Mouse (Mus musculus) forebrain, postnatal 0 days (tissue): ENCODE results near the gene Saa1. TPM values are rescaled to one million over a fixed set of nuclear protein-coding genes. Genes with fewer than 3 reads are reported as not detected.

Experiments
- ATAC-seq: fragments of 200-750 bp; cut with Nextera tagmentation; 2 replicates; pipeline ENCODE4 v1.8.0; 2017; ENCODE audit warnings: mild to moderate bottlenecking, moderate library complexity
- DNase-seq: peaks from one replicate; pipeline ENCODE4 v3.0.0-alpha.2; 2015
- H3K27ac ChIP-seq: fragments of 300-500 bp; sonication (generic); 2 replicates; pipeline ENCODE4 v1.5.1; 2014; ENCODE audit warnings: low read depth, mild to moderate bottlenecking, antibody characterized with exemption, low read length, moderate library complexity, mixed read lengths
- H3K27me3 ChIP-seq: fragments of 300-500 bp; sonication (generic); 2 replicates; pipeline ENCODE4 v1.6.1; 2014; ENCODE audit warnings: mild to moderate bottlenecking, low read length, mixed read lengths; ENCODE audit not compliant: insufficient read depth
- H3K36me3 ChIP-seq: fragments of 300-500 bp; sonication (generic); 2 replicates; pipeline ENCODE4 v1.6.1; 2014; ENCODE audit warnings: mild to moderate bottlenecking, moderate library complexity; ENCODE audit not compliant: insufficient read depth
- H3K4me1 ChIP-seq: fragments of 300-500 bp; sonication (generic); 2 replicates; pipeline ENCODE4 v1.6.1; 2014; ENCODE audit warnings: antibody characterized with exemption; ENCODE audit not compliant: insufficient read depth
- H3K4me2 ChIP-seq: fragments of 300-500 bp; sonication (generic); 2 replicates; pipeline ENCODE4 v1.6.1; 2014; ENCODE audit warnings: low read depth, mild to moderate bottlenecking, moderate library complexity
- H3K4me3 ChIP-seq: fragments of 300-500 bp; sonication (generic); 2 replicates; pipeline ENCODE4 v1.5.1; 2014; ENCODE audit warnings: low read depth, low read length, mixed read lengths
- H3K9ac ChIP-seq: fragments of 300-500 bp; sonication (generic); 2 replicates; pipeline ENCODE4 v1.6.1; 2014; ENCODE audit warnings: mild to moderate bottlenecking
- H3K9me3 ChIP-seq: fragments of 300-500 bp; sonication (generic); 2 replicates; pipeline ENCODE4 v1.6.1; 2016; ENCODE audit warnings: low read length
- CTCF ChIP-seq: sonication (generic); IDR thresholded peaks from 2 replicates; pipeline ENCODE4 v1.5.1; 2016; ENCODE audit warnings: antibody characterized with exemption, control low read depth, low read depth
- WGBS: fragments of 180-500 bp; shearing (Covaris S2); extraction: QIAGEN DNeasy Blood & Tissue Kit; methylation state at CpG from one replicate; pipeline ENCODE4 v1.1.7; 2014; 5-methylcytosine and 5-hydroxymethylcytosine counted together
- polyA plus RNA-seq: library from polyadenylated mRNA; unstranded; fragments of >200 nt; fragmentation: Nextera tagmentation; extraction: Ambion mirVana; gene quantifications from 2 replicates; pipeline ENCODE4 v1.2.1, GENCODE M21; 2015
- total RNA-seq: library from RNA; depleted of rRNA; stranded (reverse); fragments of >200 nt; gene quantifications from 2 replicates; pipeline ENCODE4 v1.2.3, GENCODE M21; 2014; rRNA removed

Saa1 gene
- total and polyA plus RNA-seq, 2 experiments from 2014 or later: 0.36 TPM; not detected in 1

DNA sequence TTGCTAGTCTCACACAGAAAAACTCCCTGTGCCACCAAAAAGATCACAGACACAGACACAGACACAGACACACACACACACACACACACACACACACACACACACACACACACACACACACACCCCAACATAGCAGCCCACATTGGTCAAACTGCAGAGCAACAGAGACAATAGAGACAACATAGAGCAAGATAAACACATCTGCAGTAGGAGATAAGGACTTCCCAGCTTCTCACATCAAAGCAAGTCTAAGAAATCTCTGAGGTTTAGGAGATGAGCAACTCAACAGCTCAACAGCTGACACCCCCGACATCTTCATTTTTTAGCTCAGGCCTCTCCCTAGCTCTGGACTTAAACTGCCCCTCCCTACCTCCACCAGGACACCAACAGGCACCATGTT lies 46.0 kb downstream of the Saa1 start:
- H3K4me2 ChIP-seq: no peak overlapping the region
- no peak overlapping the region for H3K27ac ChIP-seq
- ATAC-seq (no peak), DNase-seq (no peak)
- TF ChIP-seq CTCF: no peak
- H3K36me3 ChIP-seq: peaks cover 63% of the 10 kb centered on the region
- H3K9ac ChIP-seq: no peak overlapping the region
- no peak overlapping the region for H3K4me3 ChIP-seq
- no peaks in the 10 kb centered on the region for H3K9me3 ChIP-seq
- H3K4me1 ChIP-seq: no peaks in the 10 kb centered on the region
- no peaks in the 10 kb centered on the region for H3K27me3 ChIP-seq
- WGBS: 96% methylated on average over 1 of the region's 1 CpGs

Other genes starting within 250 kb of the Saa1 start
- 50.7 and 54.5 TPM in 2 replicates for gene Sergef, start 103.2 kb downstream of the Saa1 start, total RNA-seq
- gene Sergef, start 103.2 kb downstream of the Saa1 start, polyA plus RNA-seq: 40.4 and 46.9 TPM in 2 replicates
- 1.3 and 3.6 TPM in 2 replicates for gene Tph1, start 70.4 kb downstream of the Saa1 start, total RNA-seq
- 0.99 and 1.9 TPM in 2 replicates for gene Tph1, start 70.4 kb downstream of the Saa1 start, polyA plus RNA-seq
- 14.3 and 16.2 TPM in 2 replicates for gene Saal1, start 32.3 kb downstream of the Saa1 start, total RNA-seq
- gene Saal1, start 32.3 kb downstream of the Saa1 start, polyA plus RNA-seq: 13.3 and 14.4 TPM in 2 replicates
- not detected in 2 replicates for gene Saa3, start 27.3 kb downstream of the Saa1 start, total RNA-seq
- 0.35 TPM in 1 of 2 replicates, not detected in the other for gene Saa3, start 27.3 kb downstream of the Saa1 start, polyA plus RNA-seq
- not detected in 2 replicates for gene Saa4, start 10.4 kb downstream of the Saa1 start, total RNA-seq
- gene Saa4, start 10.4 kb downstream of the Saa1 start, polyA plus RNA-seq: not detected in 2 replicates
- not detected in 2 replicates for gene Saa2, start 8.8 kb upstream of the Saa1 start, total RNA-seq
- gene Saa2, start 8.8 kb upstream of the Saa1 start, polyA plus RNA-seq: not detected in 2 replicates
- 17.1 and 24.5 TPM in 2 replicates for gene Hps5, start 53.1 kb upstream of the Saa1 start, total RNA-seq
- 5.6 and 6.9 TPM in 2 replicates for gene Hps5, start 53.1 kb upstream of the Saa1 start, polyA plus RNA-seq
- 58.2 and 60.1 TPM in 2 replicates for gene Gtf2h1, start 53.1 kb upstream of the Saa1 start, total RNA-seq
- 39.0 and 42.1 TPM in 2 replicates for gene Gtf2h1, start 53.1 kb upstream of the Saa1 start, polyA plus RNA-seq
- gene Ldha, start 98.5 kb upstream of the Saa1 start, total RNA-seq: 373 and 414 TPM in 2 replicates
- gene Ldha, start 98.5 kb upstream of the Saa1 start, polyA plus RNA-seq: 753 and 790 TPM in 2 replicates
- gene Ldhc, start 118.2 kb upstream of the Saa1 start, total RNA-seq: not detected in 2 replicates
- gene Ldhc, start 118.2 kb upstream of the Saa1 start, polyA plus RNA-seq: not detected in 2 replicates
- gene Tsg101, start 177.0 kb upstream of the Saa1 start, total RNA-seq: 143 and 147 TPM in 2 replicates
- gene Tsg101, start 177.0 kb upstream of the Saa1 start, polyA plus RNA-seq: 384 and 404 TPM in 2 replicates
- gene Uevld, start 215.5 kb upstream of the Saa1 start, total RNA-seq: 9.2 and 12.0 TPM in 2 replicates
- gene Uevld, start 215.5 kb upstream of the Saa1 start, polyA plus RNA-seq: 3.2 and 4.6 TPM in 2 replicates
- gene Gm9999, start 240.6 kb upstream of the Saa1 start, total RNA-seq: not detected in 2 replicates
- not detected in 2 replicates for gene Gm9999, start 240.6 kb upstream of the Saa1 start, polyA plus RNA-seq